Mouse (Mus musculus) liver, embryonic 13.5 days (tissue): ENCODE measurements around the gene Flt1. TPM values are rescaled to one million over a fixed set of nuclear protein-coding genes. Genes with fewer than 3 reads are reported as not detected.

Experiments
- ATAC-seq: fragments of 200-750 bp; cut with Nextera tagmentation; 2 replicates; pipeline ENCODE4 v1.8.0; 2017; ENCODE audit warnings: low read depth, mild to moderate bottlenecking, moderate number of reproducible peaks, moderate library complexity
- DNase-seq: peaks from one replicate; pipeline ENCODE4 v3.0.0; 2022
- H3K27ac ChIP-seq: fragments of 300-500 bp; sonication (generic); 2 replicates; pipeline ENCODE4 v1.5.1; 2015; ENCODE audit warnings: moderate library complexity, mild to moderate bottlenecking, inconsistent platforms
- H3K27me3 ChIP-seq: fragments of 300-500 bp; sonication (generic); 2 replicates; pipeline ENCODE4 v1.6.1; 2015; ENCODE audit warnings: mild to moderate bottlenecking, inconsistent platforms
- H3K36me3 ChIP-seq: fragments of 300-500 bp; sonication (generic); 2 replicates; pipeline ENCODE4 v1.6.1; 2015; ENCODE audit warnings: mild to moderate bottlenecking, inconsistent platforms
- H3K4me1 ChIP-seq: fragments of 300-500 bp; sonication (generic); replicated peaks from 2 replicates; pipeline ENCODE4 v1.6.1; 2015; ENCODE audit warnings: inconsistent platforms
- H3K4me2 ChIP-seq: fragments of 300-500 bp; sonication (generic); 2 replicates; pipeline ENCODE4 v1.6.1; 2015; ENCODE audit warnings: inconsistent platforms, mild to moderate bottlenecking, moderate library complexity
- H3K4me3 ChIP-seq: fragments of 300-500 bp; sonication (generic); replicated peaks from 2 replicates; pipeline ENCODE4 v1.5.1; 2015; ENCODE audit warnings: mild to moderate bottlenecking, inconsistent platforms
- H3K9ac ChIP-seq: fragments of 300-500 bp; sonication (generic); 2 replicates; pipeline ENCODE4 v1.6.1; 2015; ENCODE audit warnings: mild to moderate bottlenecking, inconsistent platforms
- H3K9me3 ChIP-seq: fragments of 300-500 bp; sonication (generic); replicated peaks from 2 replicates; pipeline ENCODE4 v1.6.1; 2016; ENCODE audit warnings: inconsistent platforms
- WGBS: fragments of 180-500 bp; shearing (Covaris S2); methylation state at CpG from one replicate; pipeline ENCODE4 v1.1.7; 2015; ENCODE audit not compliant: insufficient replicate concordance; 5-methylcytosine and 5-hydroxymethylcytosine counted together
- polyA plus RNA-seq: library from polyadenylated mRNA; unstranded; fragments of >200 nt; fragmentation: Nextera tagmentation; extraction: Ambion mirVana; gene quantifications from 2 replicates; pipeline ENCODE4 v1.2.1, GENCODE M21; 2015

The Flt1 gene
- polyA plus RNA-seq, 1 experiment from 2014 or later = 2.8 TPM

- Histone ChIP-seq H3K9me3 (no peaks in the 10 kb centered on the region), H3K27ac (no peak overlapping the region), H3K4me3 (peak overlapping the region; percentile 45; the same call in 1 of the 2 replicates), H3K36me3 (no peaks in the 10 kb centered on the region), H3K9ac (no peak overlapping the region), H3K27me3 (peaks cover 93% of the 10 kb centered on the region), H3K4me2 (no peak overlapping the region), H3K4me1 (peaks cover 12% of the 10 kb centered on the region; the same call in 1 of the 2 replicates)
- under 1% methylated on average over 14 of the region's 14 CpGs for WGBS
- DNase-seq (no peak), ATAC-seq (no peak)
These were observed 1.4 kb downstream of the Flt1 start for GRCm38 (mm10) chr5:147724391-147724790.

GRCm38 (mm10) chr5:147723811-147724210 is 2.0 kb downstream of the Flt1 start:
- Histone ChIP-seq H3K9me3 (no peaks in the 10 kb centered on the region), H3K4me2 (no peak overlapping the region), H3K36me3 (no peaks in the 10 kb centered on the region), H3K27me3 (peaks cover 89% of the 10 kb centered on the region), H3K4me1 (peaks cover 12% of the 10 kb centered on the region; the same call in 1 of the 2 replicates), H3K9ac (no peak overlapping the region), H3K4me3 (0 out of 2 replicates have a peak overlapping the region, but pooled peaks have one; percentile 4), H3K27ac (no peak overlapping the region)
- WGBS = 4% methylated on average over 17 of the region's 17 CpGs
- DNase-seq (no peak), ATAC-seq (no peak)

GRCm38 (mm10) chr5:147721438-147721837 is 4.4 kb downstream of the Flt1 start:
- Histone ChIP-seq H3K4me2 (no peak overlapping the region), H3K4me1 (peaks cover 12% of the 10 kb centered on the region; the same call in 1 of the 2 replicates), H3K27ac (no peak overlapping the region), H3K9me3 (no peaks in the 10 kb centered on the region), H3K4me3 (no peak overlapping the region), H3K36me3 (no peaks in the 10 kb centered on the region), H3K9ac (no peak overlapping the region), H3K27me3 (peaks cover 65% of the 10 kb centered on the region)
- 3% methylated on average over 8 of the region's 8 CpGs for WGBS
- no peak for DNase-seq
- no peak for ATAC-seq

- DNase-seq = no peak
- WGBS = 81% methylated on average over 7 of the region's 7 CpGs
- H3K9ac ChIP-seq = no peak overlapping the region
- H3K4me3 ChIP-seq = no peak overlapping the region
- H3K4me2 ChIP-seq = no peak overlapping the region
- ATAC-seq = no peak
- H3K36me3 ChIP-seq = no peaks in the 10 kb centered on the region
- H3K27me3 ChIP-seq = peaks cover 34% of the 10 kb centered on the region
- H3K27ac ChIP-seq = no peak overlapping the region
- H3K9me3 ChIP-seq = no peaks in the 10 kb centered on the region
- H3K4me1 ChIP-seq = no peaks in the 10 kb centered on the region
These were observed 7.5 kb downstream of the Flt1 start for GRCm38 (mm10) chr5:147718335-147718734.

GRCm38 (mm10) chr5:147716697-147717217 is 9.1 kb downstream of the Flt1 start:
- 66% methylated on average over 15 of the region's 15 CpGs for WGBS
- H3K4me3 ChIP-seq = no peak overlapping the region
- ATAC-seq (no peak), DNase-seq (no peak)
- no peak overlapping the region for H3K4me2 ChIP-seq
- H3K9me3 ChIP-seq = no peaks in the 10 kb centered on the region
- H3K36me3 ChIP-seq = no peaks in the 10 kb centered on the region
- no peaks in the 10 kb centered on the region for H3K4me1 ChIP-seq
- no peak overlapping the region for H3K9ac ChIP-seq
- no peak overlapping the region for H3K27ac ChIP-seq
- peaks cover 20% of the 10 kb centered on the region for H3K27me3 ChIP-seq

GRCm38 (mm10) chr5:147716276-147716675 is 9.5 kb downstream of the Flt1 start:
- WGBS = 75% methylated on average over 9 of the region's 9 CpGs

GRCm38 (mm10) chr5:147715391-147715790 is 10.4 kb downstream of the Flt1 start:
- no peak overlapping the region for H3K4me2 ChIP-seq
- no peaks in the 10 kb centered on the region for H3K4me1 ChIP-seq
- peaks cover 7% of the 10 kb centered on the region for H3K27me3 ChIP-seq
- ATAC-seq (no peak), DNase-seq (no peak)
- WGBS = 72% methylated on average over 13 of the region's 13 CpGs
- H3K9me3 ChIP-seq = no peaks in the 10 kb centered on the region
- no peak overlapping the region for H3K4me3 ChIP-seq
- no peak overlapping the region for H3K27ac ChIP-seq
- H3K9ac ChIP-seq = no peak overlapping the region
- no peaks in the 10 kb centered on the region for H3K36me3 ChIP-seq

More at GRCm38 (mm10) chr5:147716276-147716675, 9.5 kb downstream of the Flt1 start:
- Histone ChIP-seq H3K9me3 (no peaks in the 10 kb centered on the region), H3K4me2 (no peak overlapping the region), H3K9ac (no peak overlapping the region), H3K36me3 (no peaks in the 10 kb centered on the region), H3K4me1 (no peaks in the 10 kb centered on the region), H3K27ac (no peak overlapping the region), H3K4me3 (no peak overlapping the region), H3K27me3 (peaks cover 15% of the 10 kb centered on the region)
- DNase-seq (no peak), ATAC-seq (no peak)

GRCm38 (mm10) chr5:147708500-147708899 is 17.3 kb downstream of the Flt1 start:
- Histone ChIP-seq H3K4me1 (no peaks in the 10 kb centered on the region), H3K9ac (no peak overlapping the region), H3K36me3 (no peaks in the 10 kb centered on the region), H3K27me3 (no peaks in the 10 kb centered on the region), H3K27ac (no peak overlapping the region), H3K9me3 (no peaks in the 10 kb centered on the region), H3K4me3 (no peak overlapping the region), H3K4me2 (no peak overlapping the region)
- 58% methylated on average over 4 of the region's 4 CpGs for WGBS
- ATAC-seq (no peak), DNase-seq (no peak)

- Histone ChIP-seq H3K27me3 (no peaks in the 10 kb centered on the region), H3K9ac (no peak overlapping the region), H3K4me1 (no peaks in the 10 kb centered on the region), H3K27ac (no peak overlapping the region), H3K4me2 (no peak overlapping the region), H3K36me3 (no peaks in the 10 kb centered on the region), H3K9me3 (no peaks in the 10 kb centered on the region), H3K4me3 (no peak overlapping the region)
- 38% methylated on average over 4 of the region's 4 CpGs for WGBS
- ATAC-seq (no peak), DNase-seq (no peak)
These were observed 18.3 kb downstream of the Flt1 start for GRCm38 (mm10) chr5:147707479-147707878.

- Histone ChIP-seq H3K27ac (no peak overlapping the region), H3K36me3 (no peaks in the 10 kb centered on the region), H3K4me3 (no peak overlapping the region), H3K4me2 (no peak overlapping the region), H3K9me3 (no peaks in the 10 kb centered on the region), H3K27me3 (no peaks in the 10 kb centered on the region), H3K9ac (no peak overlapping the region), H3K4me1 (no peaks in the 10 kb centered on the region)
- 59% methylated on average over 4 of the region's 4 CpGs for WGBS
- no peak for ATAC-seq
- DNase-seq = no peak
These were observed 20.9 kb downstream of the Flt1 start for GRCm38 (mm10) chr5:147704890-147705289.

GRCm38 (mm10) chr5:147702423-147702822 is 23.4 kb downstream of the Flt1 start:
- DNase-seq (no peak), ATAC-seq (no peak)
- H3K36me3 ChIP-seq = no peaks in the 10 kb centered on the region
- no peaks in the 10 kb centered on the region for H3K4me1 ChIP-seq
- 58% methylated on average over 5 of the region's 5 CpGs for WGBS
- H3K27ac ChIP-seq = no peak overlapping the region
- no peaks in the 10 kb centered on the region for H3K9me3 ChIP-seq
- no peaks in the 10 kb centered on the region for H3K27me3 ChIP-seq
- H3K4me3 ChIP-seq = no peak overlapping the region
- H3K4me2 ChIP-seq = no peak overlapping the region
- no peak overlapping the region for H3K9ac ChIP-seq

- H3K4me2 ChIP-seq = no peak overlapping the region
- H3K4me3 ChIP-seq = no peak overlapping the region
- no peaks in the 10 kb centered on the region for H3K4me1 ChIP-seq
- no peaks in the 10 kb centered on the region for H3K9me3 ChIP-seq
- WGBS = 55% methylated on average over 3 of the region's 3 CpGs
- ATAC-seq = no peak
- no peak overlapping the region for H3K27ac ChIP-seq
- H3K36me3 ChIP-seq = no peaks in the 10 kb centered on the region
- H3K9ac ChIP-seq = no peak overlapping the region
- no peaks in the 10 kb centered on the region for H3K27me3 ChIP-seq
- no peak for DNase-seq
These were observed 24.8 kb downstream of the Flt1 start for GRCm38 (mm10) chr5:147701024-147701423.
